Mouse (Mus musculus): ENCODE measurements around the gene Dpp6.
"Not testable (repeated sequence)": the region's sequence is repeated elsewhere in the genome, so short reads cannot be mapped to it uniquely, and the experiment has no call there.

Gene Dpp6

DNA sequence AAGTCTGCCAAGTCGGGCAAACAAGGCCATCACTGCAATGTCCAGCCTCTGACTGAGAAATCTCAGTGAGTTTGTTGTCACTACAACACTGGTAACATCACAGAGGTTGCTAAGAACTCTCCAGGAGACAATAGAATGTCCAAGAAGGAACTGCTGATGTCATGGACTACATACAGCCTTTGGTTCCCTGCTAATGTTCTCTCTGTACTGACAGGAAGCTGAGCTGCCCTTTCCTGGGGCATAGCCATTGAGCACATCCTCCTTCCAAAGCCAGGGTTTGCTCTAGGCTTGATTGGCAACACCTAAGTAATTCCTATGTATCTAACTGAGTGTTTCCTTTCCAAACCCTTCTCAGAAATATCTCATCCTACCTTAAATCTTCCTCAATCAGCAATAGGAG is 684.3 kb downstream of the Dpp6 start, which contains the start of gene Speer4b:
TSS of gene Speer4b (minus strand) at position 101 of the 400 bp plus-strand sequence.
- not testable (repeated sequence) for DNase-seq (ENCODE audit: low spot score)

DNA sequence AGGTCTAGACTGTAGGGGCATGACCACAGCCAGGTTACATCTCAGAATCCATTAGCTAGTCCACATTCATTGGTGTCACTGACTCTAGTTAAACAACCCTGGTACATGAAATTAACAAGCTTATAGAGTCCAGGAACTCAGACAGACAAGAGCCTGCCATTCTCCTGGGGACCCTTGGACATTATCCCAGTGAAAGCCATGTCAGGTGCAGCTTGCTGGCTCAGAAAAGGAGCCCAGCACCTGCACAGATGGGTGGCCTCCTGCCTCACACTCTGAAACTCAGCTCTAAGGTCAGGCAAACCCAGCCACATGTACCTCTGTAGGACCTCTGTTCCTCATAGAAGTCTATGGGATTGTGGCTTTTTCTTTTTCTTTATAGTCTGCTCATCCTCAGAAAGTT is 701.7 kb downstream of the Dpp6 start:
- no peak for DNase-seq (ENCODE audit: low spot score)

DNA sequence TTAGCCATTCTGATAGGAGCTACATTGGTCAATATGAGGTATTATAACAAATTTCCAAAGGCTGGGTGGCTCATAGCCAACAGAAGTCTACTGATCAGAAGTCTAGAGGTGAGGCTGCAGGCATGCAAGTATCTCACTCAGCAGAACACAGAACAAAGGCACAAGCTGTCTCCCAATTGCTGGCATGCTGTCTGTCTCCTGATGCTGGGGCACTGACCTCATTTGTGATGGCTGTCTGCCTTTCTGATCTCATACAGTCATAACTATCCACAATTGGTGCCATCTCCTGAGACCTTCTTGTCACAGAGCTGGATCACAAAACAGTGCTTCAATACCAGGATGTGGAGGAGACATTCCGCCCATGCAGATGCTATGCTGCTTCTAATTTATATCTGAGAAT is 709.9 kb downstream of the Dpp6 start:
- no peak for DNase-seq (ENCODE audit: low spot score)

DNA sequence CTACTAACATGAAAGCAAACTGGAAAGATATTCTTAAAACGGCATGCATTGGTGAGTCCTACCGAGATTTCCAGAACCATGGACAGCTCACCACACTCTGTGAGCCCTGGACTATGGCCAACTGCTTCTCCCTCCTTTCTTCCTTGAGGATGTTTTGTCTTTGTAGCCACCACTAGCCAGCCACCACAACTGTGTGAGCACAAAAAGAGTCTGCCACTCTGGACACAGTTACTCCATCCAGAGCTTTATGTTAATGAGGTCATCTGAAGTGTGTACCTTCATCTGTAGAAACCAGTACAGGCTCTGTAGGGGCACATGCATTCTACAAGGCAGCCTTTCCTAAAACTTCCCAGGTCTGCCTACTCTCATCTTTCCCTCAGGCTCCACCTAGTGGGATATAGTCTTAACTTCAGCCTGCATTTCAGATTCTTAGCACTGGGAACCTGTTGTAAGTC is 727.8 kb downstream of the Dpp6 start:
- DNase-seq (ENCODE audit: low spot score) = peak; percentile 57

DNA sequence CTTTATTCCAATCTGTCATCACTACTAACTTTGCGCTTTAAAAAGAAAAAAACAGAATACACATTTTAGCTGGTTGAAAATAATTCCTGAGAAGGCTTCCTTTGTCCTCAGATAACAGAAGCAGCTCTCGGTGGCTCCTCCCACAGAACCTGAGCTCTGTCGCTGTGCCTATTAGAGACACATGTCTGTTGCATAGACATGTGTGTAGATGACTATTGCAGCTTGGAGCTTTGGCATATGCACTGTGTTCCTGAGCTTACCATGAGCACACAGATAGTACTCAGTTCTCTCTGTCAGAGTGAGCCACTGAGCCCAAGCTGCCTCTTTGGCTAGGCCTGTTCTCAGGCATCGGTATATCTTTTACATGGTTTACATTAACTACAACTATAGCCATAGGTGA is 732.3 kb downstream of the Dpp6 start:
- DNase-seq (ENCODE audit: low spot score) = no peak

DNA sequence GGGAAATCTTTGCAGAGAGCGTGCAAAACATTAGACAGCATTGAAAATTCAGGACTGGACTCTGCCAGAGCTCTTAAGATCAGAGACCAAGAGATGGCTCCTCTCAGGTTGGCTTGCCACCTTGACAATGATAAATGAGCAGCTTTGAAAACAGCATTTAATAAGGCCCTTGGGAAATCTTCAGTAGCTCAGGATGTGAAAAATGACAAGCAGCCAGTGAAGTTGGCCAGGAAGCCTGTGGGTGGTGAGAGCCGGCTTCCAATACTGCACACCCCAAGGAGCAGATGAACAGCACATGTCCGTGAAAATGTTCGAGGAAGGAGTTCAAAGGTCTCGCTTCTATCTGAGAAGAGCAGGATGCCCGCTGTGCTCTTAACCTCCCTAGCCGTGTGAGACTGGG is 748.7 kb downstream of the Dpp6 start:
- no peak for DNase-seq (ENCODE audit: low spot score)

DNA sequence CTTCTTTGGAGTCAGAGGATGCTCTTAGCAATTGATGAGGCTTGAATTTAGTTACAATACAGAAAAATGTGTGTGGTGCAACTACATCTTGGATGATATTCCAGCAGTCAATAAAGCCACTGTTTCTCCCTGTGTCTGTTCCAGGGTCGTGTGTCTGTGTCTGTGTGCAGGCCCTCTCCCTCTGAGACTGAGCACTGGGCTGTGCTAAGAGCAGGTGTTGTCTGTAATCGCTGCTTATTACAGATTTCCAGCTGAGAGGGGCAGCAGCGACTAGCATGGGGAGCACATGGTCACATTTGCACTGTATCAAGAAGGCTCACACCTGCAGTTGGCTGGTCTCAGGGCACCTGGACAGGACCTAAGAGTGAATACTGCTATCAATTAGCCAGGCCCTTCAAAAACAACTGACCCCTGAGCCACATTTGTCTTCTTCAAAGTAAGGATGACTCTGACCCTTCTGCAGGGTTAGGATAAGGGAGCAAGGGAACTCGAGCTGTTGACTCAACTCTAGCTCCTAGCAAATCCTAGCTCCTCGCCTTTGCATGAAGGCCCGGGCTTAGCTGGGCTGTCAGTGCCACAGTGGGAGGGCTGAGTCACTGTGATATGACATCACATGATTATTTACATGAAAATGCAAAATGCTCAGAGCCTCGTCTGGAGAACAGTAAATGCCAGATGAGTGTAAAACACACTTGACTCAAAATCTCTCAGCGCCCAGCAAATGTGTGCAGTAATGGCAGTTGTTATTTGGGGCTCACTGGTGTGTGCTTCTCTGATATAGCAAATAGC is 771.2 kb downstream of the Dpp6 start:
- DNase-seq (ENCODE audit: low spot score) = no peak

DNA sequence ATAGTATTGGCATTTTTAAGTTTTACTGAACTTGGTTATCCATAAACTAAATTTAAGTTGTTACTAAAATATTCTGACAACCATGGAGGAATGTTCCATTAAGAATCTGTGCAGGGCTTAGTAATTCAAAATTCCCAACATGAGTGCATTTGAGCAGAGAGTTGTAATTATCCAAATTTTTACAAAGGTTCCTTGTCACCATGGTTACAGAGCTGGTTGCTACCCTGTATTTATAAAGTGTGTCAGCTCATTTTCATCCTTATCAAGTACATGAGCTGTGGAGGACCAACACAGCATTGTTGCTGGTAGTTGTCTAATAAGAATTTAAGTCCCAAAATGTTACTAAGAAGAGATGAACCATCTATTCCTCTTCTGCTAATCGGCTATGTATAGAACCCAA is 787.1 kb downstream of the Dpp6 start:
- DNase-seq (ENCODE audit: low spot score) = no peak

DNA sequence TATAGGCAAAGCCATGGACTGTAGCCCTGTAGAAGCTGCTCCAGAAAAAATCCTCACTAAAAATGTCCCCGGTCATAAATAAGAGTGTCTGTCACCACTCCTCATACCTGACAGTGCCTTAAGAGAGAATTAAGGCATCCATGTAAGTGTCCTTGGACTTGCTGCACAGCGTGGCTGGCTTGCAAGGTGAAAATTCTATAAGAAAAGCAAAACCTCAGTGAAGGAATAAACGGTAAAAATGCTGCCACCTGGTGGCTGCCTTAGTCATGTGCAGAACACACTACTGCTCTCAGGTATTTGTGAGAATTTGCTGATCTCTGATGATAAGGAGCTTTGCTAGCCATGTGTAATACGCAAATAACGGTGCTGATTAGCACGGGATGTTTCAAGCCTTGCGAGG is 798.8 kb downstream of the Dpp6 start:
- peak; percentile 26 for DNase-seq (ENCODE audit: low spot score)

DNA sequence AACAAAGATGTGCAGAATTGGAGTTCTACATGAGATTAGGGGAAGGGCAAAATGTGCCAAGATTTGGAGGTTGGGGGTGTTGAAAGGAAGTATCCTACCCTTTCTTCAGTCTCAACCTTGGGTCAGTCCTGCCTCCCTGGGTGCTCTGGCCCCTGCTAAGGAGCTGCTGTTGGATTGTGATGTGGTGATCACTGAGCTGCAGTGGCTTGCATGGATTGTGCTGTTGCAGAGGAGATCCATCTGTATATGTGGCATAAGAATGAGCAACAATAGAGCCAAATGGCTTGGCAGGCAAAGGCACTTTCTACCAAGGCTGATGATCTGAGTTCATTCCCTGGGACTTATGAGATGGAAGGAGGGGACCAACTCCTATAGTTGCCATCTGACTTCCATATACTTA is 804.8 kb downstream of the Dpp6 start:
- DNase-seq (ENCODE audit: low spot score) = no peak

DNA sequence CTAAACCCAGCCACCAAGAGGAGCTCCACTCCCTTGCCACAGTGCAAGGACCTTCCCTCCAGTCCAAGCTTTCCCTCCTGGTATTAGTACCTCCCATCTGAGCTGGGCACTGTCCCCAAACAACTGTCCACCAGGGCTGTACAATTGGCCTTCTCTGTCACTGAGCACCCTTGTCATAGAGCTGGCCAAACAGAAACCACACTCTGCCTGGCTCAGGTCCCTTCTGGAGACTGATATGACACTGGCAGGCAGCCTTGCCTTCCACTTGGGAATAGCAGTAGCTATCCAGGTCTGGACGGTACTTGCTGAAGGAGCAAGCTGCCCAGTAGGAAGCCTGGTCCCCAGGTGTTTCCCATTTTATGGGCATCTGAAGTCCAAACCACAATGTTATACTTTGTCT is 806.9 kb downstream of the Dpp6 start:
- no peak for DNase-seq (ENCODE audit: low spot score)

DNA sequence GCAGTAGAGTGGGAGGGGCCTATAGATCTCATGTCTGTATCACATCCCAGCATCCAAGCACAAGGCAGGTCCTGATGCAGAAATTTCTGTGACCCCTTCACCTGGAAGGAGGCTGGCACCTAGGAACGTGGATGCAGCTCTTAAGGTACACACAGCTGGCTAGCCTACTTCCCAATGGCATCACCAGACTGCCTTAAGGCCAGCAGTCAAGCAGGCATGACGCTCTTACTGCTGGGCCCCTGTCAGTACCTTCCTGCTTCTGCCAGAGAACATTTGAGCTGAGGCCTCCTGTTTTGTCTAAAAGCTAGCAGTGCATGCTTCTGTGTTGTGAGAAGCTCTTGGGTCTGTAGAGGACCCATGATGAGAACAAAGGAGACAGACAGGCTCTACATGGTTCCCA is 815.1 kb downstream of the Dpp6 start:
- no peak for DNase-seq (ENCODE audit: low spot score)

DNA sequence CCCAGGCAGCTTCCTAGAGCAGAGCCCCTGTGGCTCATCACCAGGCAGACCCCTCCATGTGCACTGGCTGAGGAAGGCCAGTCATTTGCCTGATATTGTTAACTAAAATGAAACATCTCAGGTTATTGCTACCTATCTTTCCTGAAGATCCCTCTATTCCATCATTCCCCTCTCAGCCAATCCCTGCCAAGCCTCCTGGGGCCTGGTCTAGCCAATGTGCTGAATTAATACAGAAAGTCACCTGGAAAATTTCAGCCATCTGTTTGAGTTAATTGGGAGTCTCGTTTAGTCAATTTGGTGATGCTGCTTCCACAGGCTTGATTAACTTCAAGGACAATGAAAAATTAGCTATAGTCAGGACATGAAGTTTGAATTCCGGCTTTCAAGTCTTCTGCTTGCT is 818.9 kb downstream of the Dpp6 start:
- DNase-seq (ENCODE audit: low spot score) = no peak

DNA sequence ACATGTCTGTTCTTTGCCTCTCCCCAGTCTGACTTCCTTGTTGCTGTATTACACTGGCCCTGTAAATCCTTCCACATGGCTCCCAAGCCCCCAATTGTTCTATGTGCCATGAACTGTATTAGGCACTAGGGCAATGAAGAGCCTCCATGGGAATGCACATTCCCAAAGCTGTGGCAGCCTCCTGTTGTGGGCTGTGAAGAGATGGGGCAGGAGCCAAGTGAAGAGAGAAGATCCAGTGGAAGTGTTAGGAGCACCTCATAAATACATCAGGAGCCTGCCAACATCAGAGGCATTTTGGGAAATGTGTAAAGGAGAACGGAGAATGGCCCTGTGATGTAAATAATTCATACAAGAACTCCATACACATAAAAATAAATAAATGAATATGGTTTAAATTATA is 824.9 kb downstream of the Dpp6 start:
- no peak for DNase-seq (ENCODE audit: low spot score)

DNA sequence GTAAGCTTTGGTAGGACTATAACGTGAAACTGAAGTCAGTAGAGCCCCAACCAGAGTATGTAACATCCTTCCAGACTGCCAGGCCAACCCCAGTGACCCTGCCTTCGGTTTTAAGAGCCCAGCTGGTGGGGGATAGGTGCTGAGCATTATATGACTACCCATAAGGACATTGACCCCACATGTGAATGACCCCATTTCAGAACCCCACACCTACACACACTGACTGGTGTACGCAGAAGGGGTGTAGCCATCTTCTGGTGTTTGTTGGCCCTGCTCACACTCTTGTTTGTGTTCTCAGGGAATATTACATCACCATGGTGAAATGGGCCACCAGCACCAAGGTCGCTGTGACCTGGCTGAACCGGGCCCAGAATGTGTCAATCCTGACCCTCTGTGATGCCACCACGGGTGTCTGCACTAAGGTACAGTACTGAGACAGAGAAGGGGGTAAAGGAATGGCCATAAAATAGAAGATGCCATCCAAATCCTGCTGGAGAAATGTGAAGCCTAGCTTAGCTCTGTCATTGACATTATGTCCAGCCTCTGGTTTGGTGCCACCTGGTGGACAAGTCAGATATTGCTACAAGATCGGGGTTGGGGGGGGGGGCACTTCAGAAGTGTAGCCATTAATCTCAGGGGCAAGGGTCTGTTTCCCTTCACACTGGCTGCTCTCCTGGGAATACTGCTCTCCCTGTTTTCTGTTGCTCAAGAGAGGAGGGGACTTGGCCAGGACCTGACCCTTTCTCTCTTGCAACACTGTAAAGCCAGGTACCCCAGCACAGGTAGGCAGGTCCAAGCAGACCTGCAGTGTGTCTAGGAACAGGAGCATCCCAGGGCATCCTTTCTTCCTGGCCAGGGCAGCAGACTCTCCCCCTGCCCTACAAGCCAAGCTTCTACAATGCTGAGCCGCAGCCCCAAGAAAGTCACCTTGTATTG is 835.1 kb downstream of the Dpp6 start:
- peak; percentile 9 for DNase-seq (ENCODE audit: low spot score)

DNA sequence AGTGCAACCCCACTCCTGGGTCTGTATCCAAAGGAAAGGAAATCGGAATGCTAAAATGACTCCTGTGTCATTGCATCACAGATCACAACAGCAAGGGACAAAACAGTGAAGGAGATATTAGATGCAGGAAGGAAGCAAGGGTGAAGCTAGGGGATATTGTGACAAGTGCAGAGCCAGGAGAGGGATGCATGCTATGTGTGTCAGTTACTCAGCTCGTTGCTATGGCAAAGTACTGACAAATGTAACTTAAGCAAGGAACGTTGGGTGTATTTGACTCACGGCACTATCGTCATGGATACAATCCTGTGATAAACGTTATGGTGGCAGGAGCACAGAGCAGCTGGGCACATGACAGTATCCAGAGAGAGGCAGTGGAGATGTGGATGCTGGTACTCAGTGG is 839.1 kb downstream of the Dpp6 start:
- DNase-seq (ENCODE audit: low spot score) = no peak

DNA sequence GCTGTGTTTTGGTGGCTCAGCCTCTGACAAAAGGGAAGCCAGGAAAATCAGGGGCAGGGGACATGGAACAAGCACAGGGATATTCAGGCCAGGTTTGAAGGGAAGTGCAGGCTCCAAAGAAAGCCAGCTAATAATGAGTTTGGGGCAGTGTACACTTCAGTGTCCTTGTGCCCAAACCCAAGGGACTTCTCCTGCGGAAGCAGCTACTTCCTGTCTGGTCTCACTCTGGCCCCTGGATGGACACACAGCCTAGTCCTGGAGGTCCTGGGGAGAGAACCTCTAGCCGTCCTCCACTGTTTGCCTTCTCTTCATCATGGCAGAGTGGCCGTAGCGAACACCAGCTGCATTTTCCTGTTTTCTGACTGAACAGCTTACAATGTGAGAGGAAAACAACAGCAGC is 840.7 kb downstream of the Dpp6 start:
- DNase-seq (ENCODE audit: low spot score) = no peak

DNA sequence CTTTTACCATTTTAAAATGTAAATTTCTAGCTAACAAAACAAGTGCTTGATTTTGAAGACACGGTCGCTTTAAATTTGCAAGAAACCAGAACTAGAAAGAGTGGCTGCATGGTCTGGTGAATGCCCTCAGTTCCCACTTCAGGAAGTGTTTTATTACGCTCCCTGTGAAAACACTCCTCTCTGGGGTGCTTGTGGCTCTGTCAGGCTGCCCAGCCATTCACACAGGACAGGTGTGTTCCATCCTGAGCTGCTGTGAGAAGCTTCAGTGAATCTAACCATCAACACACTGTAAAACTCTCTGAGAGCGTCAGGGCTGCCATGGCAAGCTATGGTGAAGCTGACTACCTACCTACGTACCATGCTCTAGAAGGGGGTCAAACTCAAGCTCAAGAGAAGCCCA is 841.2 kb downstream of the Dpp6 start:
- no peak for DNase-seq (ENCODE audit: low spot score)

DNA sequence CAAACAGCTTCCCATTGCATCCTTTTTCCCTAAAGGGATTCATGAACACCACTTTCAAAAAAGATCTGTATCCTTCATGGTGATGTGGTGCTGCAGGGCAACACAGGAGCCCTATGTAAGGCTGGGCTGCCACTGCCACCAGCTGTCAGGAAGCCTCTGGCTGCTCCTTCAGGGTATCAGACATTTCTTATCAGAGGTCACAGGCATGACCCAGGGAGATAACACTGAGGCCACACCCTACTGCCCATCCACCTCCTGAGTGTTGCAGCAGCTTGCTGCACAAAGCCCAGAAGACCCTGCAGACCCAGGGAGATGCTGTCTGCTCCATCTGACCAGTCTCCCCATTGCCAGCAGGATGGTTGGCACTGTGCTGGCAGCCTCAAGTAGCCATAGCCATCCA is 841.6 kb downstream of the Dpp6 start:
- DNase-seq (ENCODE audit: low spot score) = no peak

DNA sequence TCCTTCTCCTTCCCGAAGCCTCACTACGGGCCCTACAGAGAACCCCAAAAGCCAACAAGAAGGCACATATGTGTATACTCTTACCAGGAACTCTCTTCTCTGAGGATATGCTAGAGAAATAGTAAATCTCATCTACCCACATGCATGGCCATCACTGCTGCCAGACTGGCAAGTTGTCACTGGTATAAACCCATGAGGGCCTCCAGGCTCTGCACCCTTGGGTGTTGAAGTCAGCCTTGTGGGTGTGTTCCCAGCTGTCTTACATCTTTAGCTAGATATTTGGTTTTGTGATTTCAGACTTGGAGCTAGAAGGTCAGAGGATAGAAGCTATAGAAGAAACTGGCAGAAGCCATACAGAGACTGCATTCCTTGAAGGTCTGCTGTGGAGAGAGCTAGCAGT is 842.0 kb downstream of the Dpp6 start:
- no peak for DNase-seq (ENCODE audit: low spot score)

DNA sequence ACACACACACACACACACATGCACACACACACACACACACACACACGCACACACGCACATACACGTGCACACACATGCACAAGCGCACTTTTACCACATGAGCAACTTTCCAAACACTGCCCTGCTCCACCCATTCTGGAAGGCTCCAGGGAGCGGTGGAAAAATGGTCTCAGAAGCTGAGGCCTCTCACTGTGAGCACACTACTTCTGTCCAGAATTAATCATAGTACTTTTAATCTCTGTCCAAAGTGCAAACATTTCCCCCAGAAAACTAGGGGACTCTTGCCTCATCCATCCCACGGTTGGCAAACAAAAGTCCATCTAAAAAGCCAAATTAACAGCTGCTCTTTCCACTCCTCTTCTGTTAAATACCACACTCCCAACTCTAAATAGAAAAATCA is 842.8 kb downstream of the Dpp6 start:
- DNase-seq (ENCODE audit: low spot score) = no peak

DNA sequence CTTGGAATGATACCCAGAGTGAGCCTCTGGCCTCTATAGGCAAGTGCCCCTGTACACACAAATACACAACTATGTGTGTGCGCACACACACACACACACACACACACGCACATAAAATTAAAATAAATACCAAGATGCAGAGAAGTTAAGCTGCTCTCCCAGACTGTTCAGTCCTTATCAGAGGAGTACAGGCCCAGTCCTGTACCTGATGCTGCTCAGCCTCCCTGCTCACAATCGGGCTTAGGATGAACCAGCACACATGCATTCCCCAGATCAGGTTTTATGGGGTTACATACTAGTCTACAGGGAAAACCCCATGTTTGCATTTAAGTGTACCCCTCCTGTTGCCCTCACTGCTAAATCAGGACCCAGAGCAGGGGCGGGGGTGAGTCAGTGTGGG is 847.1 kb downstream of the Dpp6 start:
- DNase-seq (ENCODE audit: low spot score) = no peak

DNA sequence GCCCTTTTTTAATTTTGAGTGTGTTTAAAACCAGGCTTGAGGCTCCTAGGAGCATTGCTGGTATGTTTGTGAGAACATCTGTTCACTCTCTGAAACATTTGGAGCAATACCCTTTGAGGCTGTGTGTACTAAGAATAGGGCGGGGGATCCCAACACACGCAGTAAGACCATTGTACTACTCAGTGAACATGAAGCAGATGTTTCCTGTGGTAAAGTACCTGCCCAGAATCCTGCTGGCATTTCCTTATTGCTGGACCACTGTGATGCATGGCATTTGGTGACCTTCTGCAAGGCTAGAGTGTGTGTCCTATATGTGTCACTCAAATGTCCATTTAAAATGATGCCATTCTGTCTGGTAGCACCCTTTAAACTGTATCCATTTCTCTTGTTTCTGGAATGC is 854.5 kb downstream of the Dpp6 start:
- no peak for DNase-seq (ENCODE audit: low spot score)

Data from ovary, postnatal 36 days (tissue).